Mouse (Mus musculus) lung, adult 10 weeks (tissue): ENCODE measurements around the gene Ptx4. TPM values are rescaled to one million over a fixed set of nuclear protein-coding genes. Genes with fewer than 3 reads are reported as not detected.

ENCODE experiments used
- polyA plus RNA-seq: library from polyadenylated mRNA; stranded (reverse); fragments of 350-450 nt; fragmentation: Illumina TruSeq; extraction: RNeasy Lipid Tissue Mini Kit (QIAGEN cat#74804); gene quantifications from one replicate; pipeline ENCODE4 v1.2.3, GENCODE M21; 2014; ENCODE audit warnings: low read depth, low replicate concordance; ENCODE audit not compliant: insufficient read depth

The Ptx4 gene
- polyA plus RNA-seq, result not detected

GRCm38 (mm10) chr17:25120406-25120805, at the start of gene Ptx4:
Ptx4 (plus strand) TSS chr17:25120760.

DNA sequence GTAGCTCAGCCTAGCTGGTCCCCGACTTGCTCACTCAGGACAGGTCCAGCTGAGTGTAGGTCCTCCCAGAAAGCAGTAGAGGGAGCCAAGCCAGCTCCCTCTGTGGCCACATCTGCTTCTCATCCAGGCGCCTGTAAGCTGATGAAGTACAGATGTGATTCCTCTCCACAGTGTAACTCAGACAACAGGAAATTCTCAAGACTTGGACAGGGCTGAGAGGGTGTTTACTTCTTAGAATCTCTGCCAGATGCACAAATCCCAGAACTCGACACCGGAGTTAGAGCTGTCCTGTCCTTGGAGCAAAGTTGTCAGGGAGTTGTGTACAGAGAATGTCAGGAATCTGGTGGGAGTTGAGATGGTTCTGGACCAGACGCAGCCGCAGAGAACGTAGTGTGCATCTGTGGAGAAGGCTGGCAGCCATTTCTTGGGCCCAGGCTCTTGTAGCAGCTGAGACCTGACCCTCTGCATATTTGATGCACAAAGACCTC, 37.1 kb upstream of the Ptx4 start, which contains the start of gene Tmem204:
Gene Tmem204 (minus strand): TSS at position 148 of the 488 bp plus-strand sequence.

GRCm38 (mm10) chr17:25115664-25116432, 4.7 kb upstream of the Ptx4 start, which contains the start of gene Telo2:
Telo2 (minus strand) TSS chr17:25115967.

DNA sequence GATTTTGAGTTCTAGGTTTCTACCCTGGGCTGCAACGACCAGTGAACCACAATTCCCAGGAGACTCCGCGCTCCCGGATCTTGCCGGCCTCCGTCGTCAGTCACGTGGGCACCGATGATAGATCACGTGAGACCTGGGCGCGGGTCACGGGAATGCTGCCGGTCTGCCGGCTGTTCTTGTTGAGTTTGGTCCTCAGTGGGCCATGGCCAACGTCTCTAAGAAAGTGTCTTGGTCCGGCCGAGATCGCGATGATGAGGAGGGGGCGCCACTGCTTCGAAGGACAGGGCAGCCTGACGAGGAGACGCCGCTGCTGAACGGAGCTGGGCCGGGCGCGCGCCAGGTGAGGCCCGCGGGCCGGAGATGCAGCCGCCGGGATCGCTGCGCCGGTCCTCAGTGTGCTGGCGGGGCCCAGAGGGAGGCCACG, 12.7 kb downstream of the Ptx4 start, which contains the start of gene Clcn7:
Gene Clcn7 (plus strand): TSS at position 117 of the 424 bp plus-strand sequence.

GRCm38 (mm10) chr17:25162161-25162560, 41.6 kb downstream of the Ptx4 start, which contains the start of gene Ccdc154:
Ccdc154 (plus strand) TSS chr17:25162461.

Other genes starting within 250 kb of the Ptx4 start
- 28.8 TPM for gene Nubp2, start 234.4 kb upstream of the Ptx4 start, polyA plus RNA-seq
- gene Spsb3, start 234.1 kb upstream of the Ptx4 start, polyA plus RNA-seq, result 25.7 TPM
- 8.2 TPM for gene Eme2, start 225.7 kb upstream of the Ptx4 start, polyA plus RNA-seq
- 47.3 TPM for gene Mrps34, start 225.6 kb upstream of the Ptx4 start, polyA plus RNA-seq
- 65.8 TPM for gene Nme3, start 224.3 kb upstream of the Ptx4 start, polyA plus RNA-seq
- 16.0 TPM for gene Mapk8ip3, start 183.8 kb upstream of the Ptx4 start, polyA plus RNA-seq
- gene Jpt2, start 160.1 kb upstream of the Ptx4 start, polyA plus RNA-seq, result 12.6 TPM
- 3.6 TPM for gene Cramp1l, start 105.0 kb upstream of the Ptx4 start, polyA plus RNA-seq
- 6.4 TPM for gene Ift140, start 104.7 kb upstream of the Ptx4 start, polyA plus RNA-seq
- gene Tmem204, start 37.2 kb upstream of the Ptx4 start, polyA plus RNA-seq, result 141 TPM
- 11.7 TPM for gene Telo2, start 4.8 kb upstream of the Ptx4 start, polyA plus RNA-seq
- 13.7 TPM for gene Clcn7, start 12.6 kb downstream of the Ptx4 start, polyA plus RNA-seq
- not detected for gene Ccdc154, start 41.7 kb downstream of the Ptx4 start, polyA plus RNA-seq
- 3.1 TPM for gene Gm38655, start 54.7 kb downstream of the Ptx4 start, polyA plus RNA-seq
- gene BC003965, start 63.8 kb downstream of the Ptx4 start, polyA plus RNA-seq, result 13.3 TPM
- 11.2 TPM for gene Unkl, start 67.6 kb downstream of the Ptx4 start, polyA plus RNA-seq
- 49.7 TPM for gene Gnptg, start 119.4 kb downstream of the Ptx4 start, polyA plus RNA-seq
- gene Tsr3, start 119.4 kb downstream of the Ptx4 start, polyA plus RNA-seq, result 13.7 TPM
- gene Baiap3, start 135.6 kb downstream of the Ptx4 start, polyA plus RNA-seq, result 6.2 TPM
- gene Ube2i, start 153.9 kb downstream of the Ptx4 start, polyA plus RNA-seq, result 148 TPM
- gene Prss34, start 177.6 kb downstream of the Ptx4 start, polyA plus RNA-seq, result not detected
- not detected for gene Prss28, start 187.9 kb downstream of the Ptx4 start, polyA plus RNA-seq
- not detected for gene Prss29, start 197.9 kb downstream of the Ptx4 start, polyA plus RNA-seq
- not detected for gene Tpsab1, start 224.8 kb downstream of the Ptx4 start, polyA plus RNA-seq
- gene Tpsb2, start 245.5 kb downstream of the Ptx4 start, polyA plus RNA-seq, result 2.1 TPM
- gene Tpsg1, start 248.5 kb downstream of the Ptx4 start, polyA plus RNA-seq, result not detected